Mouse (Mus musculus) embryonic facial prominence, embryonic 10.5 days (tissue): ENCODE results near the gene Pex11a. TPM values are rescaled to one million over a fixed set of nuclear protein-coding genes. Genes with fewer than 3 reads are reported as not detected.

Source experiments
- DNase-seq: peaks from one replicate; pipeline ENCODE4 v3.0.0-alpha.2; 2017; ENCODE audit warnings: low spot score
- H3K27ac ChIP-seq: fragments of 300-500 bp; sonication (generic); replicated peaks from 2 replicates; pipeline ENCODE4 v1.5.1; 2016; ENCODE audit warnings: mild to moderate bottlenecking
- H3K27me3 ChIP-seq: fragments of 300-500 bp; sonication (generic); replicated peaks from 2 replicates; pipeline ENCODE4 v1.6.1; 2016; ENCODE audit warnings: low read depth, mild to moderate bottlenecking; ENCODE audit not compliant: poor library complexity, severe bottlenecking
- H3K36me3 ChIP-seq: fragments of 300-500 bp; sonication (generic); replicated peaks from 2 replicates; pipeline ENCODE4 v1.6.1; 2016; ENCODE audit warnings: mild to moderate bottlenecking, moderate library complexity
- H3K4me1 ChIP-seq: fragments of 300-500 bp; sonication (generic); 2 replicates; pipeline ENCODE4 v1.6.1; 2016
- H3K4me3 ChIP-seq: fragments of 300-500 bp; sonication (generic); 2 replicates; pipeline ENCODE4 v1.5.1; 2016; ENCODE audit warnings: mild to moderate bottlenecking, moderate library complexity
- H3K9me3 ChIP-seq: fragments of 300-500 bp; sonication (generic); 2 replicates; pipeline ENCODE4 v1.6.1; 2016; ENCODE audit warnings: mild to moderate bottlenecking
- WGBS: fragments of 180-500 bp; shearing (Covaris S2); methylation state at CpG from one replicate; pipeline ENCODE4 v1.1.7; 2016; 5-methylcytosine and 5-hydroxymethylcytosine counted together
- polyA plus RNA-seq: library from polyadenylated mRNA; unstranded; fragments of >200 nt; fragmentation: Nextera tagmentation; extraction: Ambion mirVana; gene quantifications from 2 replicates; pipeline ENCODE4 v1.2.1, GENCODE M21; 2016

Pex11a gene
- polyA plus RNA-seq, 1 experiment from 2014 or later = 8.4 TPM

- H3K36me3 ChIP-seq = peaks cover 18% of the 10 kb centered on the region
- H3K27ac ChIP-seq = no peak within 1 kb of the TSS
- H3K4me3 ChIP-seq = no peak within 1 kb of the TSS
- peaks cover 32% of the 10 kb centered on the region for H3K27me3 ChIP-seq
- no peak for DNase-seq
- H3K4me1 ChIP-seq = 0 out of 2 replicates have a peak, but pooled peaks cover 7% of the 10 kb centered on the region
- no peaks in the 10 kb centered on the region for H3K9me3 ChIP-seq
- WGBS = 70% methylated on average over 4 of the region's 4 CpGs
Observed at GRCm38 (mm10) chr7:79732622-79733021, 10.3 kb downstream of the Pex11a start, which contains the start of gene Plin1. TSS of gene Plin1 (minus strand) at chr7:79732903.

DNA sequence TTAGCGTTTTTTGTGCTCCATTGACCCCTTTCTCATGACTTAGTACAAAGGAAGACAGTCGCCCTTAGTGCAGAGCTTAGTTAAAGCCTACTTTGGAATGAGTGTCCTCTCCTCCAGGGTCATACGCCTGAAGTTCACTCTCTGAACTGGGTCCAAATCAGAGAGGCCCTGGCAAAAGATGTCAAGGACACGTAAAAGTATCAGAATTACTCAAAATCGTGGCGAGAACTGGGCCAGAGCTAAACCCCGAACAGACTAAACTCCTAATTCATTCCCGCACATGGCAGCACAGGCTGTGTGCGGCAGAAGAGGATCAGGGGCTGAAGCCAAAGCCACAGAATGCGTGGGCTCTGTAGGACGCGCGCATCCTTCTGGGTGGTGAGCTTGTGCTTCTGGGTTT, 11.5 kb downstream of the Pex11a start:
- H3K4me3 ChIP-seq = no peak overlapping the region
- peaks cover 36% of the 10 kb centered on the region for H3K27me3 ChIP-seq
- peaks cover 6% of the 10 kb centered on the region; the same call in 1 of the 2 replicates for H3K36me3 ChIP-seq
- no peak for DNase-seq
- H3K27ac ChIP-seq = no peak overlapping the region
- H3K9me3 ChIP-seq = no peaks in the 10 kb centered on the region
- 83% methylated on average over 13 of the region's 13 CpGs for WGBS
- 0 out of 2 replicates have a peak, but pooled peaks cover 7% of the 10 kb centered on the region for H3K4me1 ChIP-seq

DNA sequence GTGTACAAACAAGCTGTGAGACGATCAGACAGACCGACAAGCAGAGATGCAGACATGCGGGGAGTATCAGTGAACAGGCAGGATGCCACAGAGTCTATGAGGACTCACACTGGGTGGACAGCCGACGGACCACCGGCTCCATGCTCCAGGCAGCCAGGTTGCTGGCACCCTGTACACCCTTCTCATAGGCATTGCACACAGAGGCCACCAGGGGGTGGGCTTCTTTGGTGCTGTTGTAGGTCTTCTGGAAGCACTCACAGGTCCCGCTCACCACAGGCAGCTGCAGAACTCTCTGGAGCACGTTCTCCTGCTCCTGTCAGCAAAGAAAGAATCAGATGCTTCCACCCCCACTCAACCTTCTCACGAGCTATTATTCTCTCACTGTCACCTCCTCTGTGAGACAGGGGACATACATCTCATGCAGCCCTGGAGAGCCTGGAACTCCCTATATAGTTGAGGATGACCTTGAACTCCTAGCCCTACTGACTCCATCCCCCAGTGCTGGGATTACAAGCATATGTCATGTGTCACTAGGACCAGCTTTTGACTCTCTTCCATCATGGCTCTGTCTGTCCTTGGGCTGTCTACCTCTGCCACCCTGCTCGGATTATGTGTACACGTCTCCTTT, 13.1 kb downstream of the Pex11a start:
- peak; percentile 25 for DNase-seq
- Histone ChIP-seq H3K4me3 (no peak overlapping the region), H3K9me3 (no peaks in the 10 kb centered on the region), H3K4me1 (0 out of 2 replicates have a peak, but pooled peaks cover 7% of the 10 kb centered on the region), H3K36me3 (peaks cover 2% of the 10 kb centered on the region; the same call in 1 of the 2 replicates), H3K27me3 (peaks cover 49% of the 10 kb centered on the region), H3K27ac (no peak overlapping the region)
- WGBS = 66% methylated on average over 11 of the region's 11 CpGs

DNA sequence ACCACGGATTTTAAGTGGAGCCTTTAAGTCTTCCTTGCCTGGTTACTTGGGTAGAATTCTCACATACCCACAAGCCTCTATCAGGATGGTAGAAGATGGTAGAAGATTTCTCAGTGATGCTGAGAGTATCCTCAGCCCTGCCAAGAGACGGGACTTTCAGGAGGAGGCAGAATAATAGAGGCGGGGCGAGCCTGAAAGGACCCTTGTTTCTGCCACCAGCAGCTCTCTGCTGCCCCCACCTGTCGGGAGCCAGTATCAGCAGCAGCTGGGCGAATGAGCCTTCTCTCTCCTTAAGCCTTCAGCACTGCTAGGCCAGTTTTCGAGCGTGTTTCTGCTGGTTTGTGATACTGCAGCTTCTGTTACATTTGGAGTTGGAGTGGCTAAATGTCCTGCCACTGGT, 13.8 kb downstream of the Pex11a start:
- Histone ChIP-seq H3K9me3 (no peaks in the 10 kb centered on the region), H3K36me3 (no peaks in the 10 kb centered on the region), H3K27me3 (peaks cover 49% of the 10 kb centered on the region), H3K27ac (no peak overlapping the region), H3K4me3 (no peak overlapping the region), H3K4me1 (0 out of 2 replicates have a peak, but pooled peaks cover 7% of the 10 kb centered on the region)
- 8% methylated on average over 8 of the region's 8 CpGs for WGBS
- peak; percentile 86 for DNase-seq

DNA sequence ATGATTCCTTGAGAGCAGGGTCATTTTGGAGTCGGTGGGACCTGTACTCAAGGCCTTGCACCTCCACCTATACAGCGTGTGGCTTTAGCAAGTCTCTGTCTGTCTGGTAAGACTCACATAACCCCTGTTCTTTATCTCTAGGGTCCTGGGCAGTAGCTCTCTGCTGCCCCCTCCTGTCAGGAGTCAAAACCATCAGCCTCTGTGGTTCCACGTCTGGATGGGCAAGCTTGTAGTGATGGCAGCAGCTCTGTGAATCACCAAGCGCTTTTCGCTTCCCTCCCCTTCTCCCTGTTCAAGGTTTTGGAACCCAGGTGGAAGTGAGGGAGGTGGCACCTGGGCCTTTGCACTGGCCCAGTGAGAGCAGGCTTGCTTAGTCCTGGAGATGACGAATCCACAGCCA, 14.7 kb downstream of the Pex11a start:
- Histone ChIP-seq H3K4me1 (0 out of 2 replicates have a peak, but pooled peaks cover 7% of the 10 kb centered on the region), H3K27me3 (peaks cover 57% of the 10 kb centered on the region), H3K9me3 (no peaks in the 10 kb centered on the region), H3K36me3 (no peaks in the 10 kb centered on the region), H3K27ac (no peak overlapping the region), H3K4me3 (no peak overlapping the region)
- DNase-seq = peak; percentile 77
- WGBS = 25% methylated on average over 6 of the region's 6 CpGs

GRCm38 (mm10) chr7:79727091-79727490, 15.8 kb downstream of the Pex11a start:
- Histone ChIP-seq H3K4me1 (peaks cover 8% of the 10 kb centered on the region), H3K27ac (no peak overlapping the region), H3K9me3 (no peaks in the 10 kb centered on the region), H3K36me3 (no peaks in the 10 kb centered on the region), H3K4me3 (no peak overlapping the region), H3K27me3 (peaks cover 65% of the 10 kb centered on the region)
- WGBS = 27% methylated on average over 2 of the region's 2 CpGs
- DNase-seq = peak; percentile 72

- peak; percentile 76 for DNase-seq
- Histone ChIP-seq H3K4me1 (peaks cover 12% of the 10 kb centered on the region), H3K9me3 (no peaks in the 10 kb centered on the region), H3K4me3 (peak overlapping the region; percentile 75), H3K27ac (peak overlapping the region; percentile 73), H3K27me3 (peaks cover 89% of the 10 kb centered on the region), H3K36me3 (no peaks in the 10 kb centered on the region)
- WGBS = 1% methylated on average over 48 of the region's 48 CpGs
Observed at GRCm38 (mm10) chr7:79721386-79721977, 21.4 kb downstream of the Pex11a start.

- Histone ChIP-seq H3K4me3 (peak within 1 kb of the TSS; percentile 85), H3K27ac (peak within 1 kb of the TSS; percentile 85), H3K27me3 (peaks cover 62% of the 10 kb centered on the region), H3K9me3 (no peaks in the 10 kb centered on the region), H3K4me1 (peaks cover 29% of the 10 kb centered on the region), H3K36me3 (peaks cover 15% of the 10 kb centered on the region)
- peak; percentile 96 for DNase-seq
- WGBS = under 1% methylated on average over 55 of the region's 55 CpGs
Observed at GRCm38 (mm10) chr7:79715187-79715981, 27.5 kb downstream of the Pex11a start, which contains the start of gene Kif7. TSS of gene Kif7 (minus strand) at chr7:79715720.

DNA sequence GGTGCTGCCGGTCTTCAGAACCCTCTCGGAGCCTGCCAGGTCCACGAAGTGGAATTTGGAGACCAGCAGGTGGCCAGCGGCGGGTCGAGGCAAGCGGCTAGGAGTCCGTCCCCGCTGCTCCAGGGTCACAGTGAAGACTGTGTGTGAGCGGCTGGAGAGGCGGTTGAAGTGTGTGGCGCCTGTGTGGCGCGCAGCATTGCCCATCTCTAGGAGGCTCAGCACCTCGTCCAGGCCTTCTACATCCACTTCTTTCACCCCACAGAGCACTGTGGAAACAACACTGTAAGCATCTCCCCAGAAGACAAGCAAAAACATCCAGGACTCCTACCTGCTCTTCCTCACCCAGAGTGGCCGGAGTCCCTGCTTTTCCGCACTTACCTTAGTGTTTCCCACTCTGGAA, 32.1 kb downstream of the Pex11a start:
- no peaks in the 10 kb centered on the region for H3K9me3 ChIP-seq
- H3K27ac ChIP-seq = no peak overlapping the region
- H3K36me3 ChIP-seq = peaks cover 47% of the 10 kb centered on the region
- peaks cover 39% of the 10 kb centered on the region for H3K27me3 ChIP-seq
- WGBS = 21% methylated on average over 17 of the region's 17 CpGs
- DNase-seq = peak; percentile 33
- H3K4me3 ChIP-seq = peak overlapping the region; percentile 60
- peaks cover 32% of the 10 kb centered on the region for H3K4me1 ChIP-seq

DNA sequence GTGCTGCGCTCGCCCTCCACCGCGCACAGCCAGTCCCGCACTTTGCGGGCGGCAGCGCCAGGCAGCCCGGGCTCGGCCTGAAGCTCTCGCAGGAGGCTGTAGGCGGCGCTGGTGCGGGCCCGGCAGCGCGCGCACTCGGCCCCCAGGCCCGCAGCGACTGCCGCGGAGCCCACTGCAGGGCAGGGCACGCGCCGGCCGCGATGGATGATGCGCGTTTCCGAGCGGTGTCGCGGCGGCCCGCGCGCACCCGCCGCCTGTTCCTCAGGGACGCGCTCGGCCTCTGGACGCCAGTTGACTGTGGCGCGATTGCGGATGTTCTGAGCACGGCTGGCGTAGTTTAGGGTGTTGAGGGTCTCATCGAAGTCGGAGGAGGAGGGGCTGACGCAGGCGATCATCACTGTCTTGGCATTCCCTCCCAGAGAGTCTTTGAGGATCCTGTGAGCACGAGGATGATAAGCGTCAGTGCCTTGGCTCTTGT, 32.8 kb downstream of the Pex11a start:
- H3K4me1 ChIP-seq = peaks cover 30% of the 10 kb centered on the region
- DNase-seq = peak; percentile 84
- H3K27me3 ChIP-seq = peaks cover 39% of the 10 kb centered on the region
- WGBS = 1% methylated on average over 55 of the region's 55 CpGs
- no peaks in the 10 kb centered on the region for H3K9me3 ChIP-seq
- peak overlapping the region; percentile 60 for H3K4me3 ChIP-seq
- peaks cover 54% of the 10 kb centered on the region for H3K36me3 ChIP-seq
- peak overlapping the region; percentile 16 for H3K27ac ChIP-seq

- no peak for DNase-seq
- Histone ChIP-seq H3K4me1 (peaks cover 6% of the 10 kb centered on the region), H3K4me3 (no peak overlapping the region), H3K9me3 (no peaks in the 10 kb centered on the region), H3K27me3 (peaks cover 16% of the 10 kb centered on the region), H3K27ac (no peak overlapping the region), H3K36me3 (peaks cover 88% of the 10 kb centered on the region)
- WGBS = 88% methylated on average over 5 of the region's 5 CpGs
Observed at GRCm38 (mm10) chr7:79705210-79705609, 37.7 kb downstream of the Pex11a start.

- Histone ChIP-seq H3K4me3 (no peak overlapping the region), H3K27me3 (no peaks in the 10 kb centered on the region), H3K27ac (no peak overlapping the region), H3K9me3 (no peaks in the 10 kb centered on the region), H3K36me3 (peaks cover 99% of the 10 kb centered on the region), H3K4me1 (no peaks in the 10 kb centered on the region)
- WGBS = 86% methylated on average over 16 of the region's 16 CpGs
- DNase-seq = no peak
Observed at GRCm38 (mm10) chr7:79702755-79703154, 40.2 kb downstream of the Pex11a start.
